Mouse (Mus musculus) CH12.LX (cell line): ENCODE measurements around the gene Cdadc1.

ENCODE experiments used
- BHLHE40 ChIP-seq: IDR thresholded peaks from 2 replicates; pipeline ENCODE4 v1.6.1; 2011; ENCODE audit warnings: mild to moderate bottlenecking, low read depth, low read length, improper control_type of control experiment
- CTCF ChIP-seq, 2 experiments: IDR thresholded peaks in 1 of 2; conservative IDR thresholded peaks in 1 of 2; 2 replicates each; pipeline ENCODE4 v1.5.1; 2011 to 2012; ENCODE audit warnings: low read depth in 2 of 2, low read length in 2 of 2, improper control_type of control experiment in 1 of 2, inconsistent platforms in 1 of 2, mild to moderate bottlenecking in 1 of 2, moderate library complexity in 1 of 2
- EP300 ChIP-seq: IDR thresholded peaks from 2 replicates; pipeline ENCODE4 v1.6.1; 2011; ENCODE audit warnings: low read length, improper control_type of control experiment
- JUND ChIP-seq: conservative IDR thresholded peaks from 2 replicates; pipeline ENCODE4 v1.6.1; 2011; ENCODE audit warnings: low read depth, low read length, improper control_type of control experiment
- MAX ChIP-seq: IDR thresholded peaks from 2 replicates; pipeline ENCODE4 v1.6.1; 2011; ENCODE audit warnings: low read length, improper control_type of control experiment
- MAZ ChIP-seq: IDR thresholded peaks from 2 replicates; pipeline ENCODE4 v1.6.1; 2012; ENCODE audit warnings: low read depth, mild to moderate bottlenecking, inconsistent platforms, low read length, improper control_type of control experiment, moderate library complexity
- POLR2A ChIP-seq: IDR thresholded peaks from 2 replicates; pipeline ENCODE4 v1.6.1; 2011; ENCODE audit warnings: low read depth, mild to moderate bottlenecking, improper control_type of control experiment, low read length
- USF1 ChIP-seq: IDR thresholded peaks from 2 replicates; pipeline ENCODE4 v1.6.1; 2014; ENCODE audit warnings: low read depth, mild to moderate bottlenecking, inconsistent platforms, low read length, improper control_type of control experiment
- USF2 ChIP-seq: conservative IDR thresholded peaks from 2 replicates; pipeline ENCODE4 v1.6.1; 2011; ENCODE audit warnings: low read depth, low read length, improper control_type of control experiment

DNA sequence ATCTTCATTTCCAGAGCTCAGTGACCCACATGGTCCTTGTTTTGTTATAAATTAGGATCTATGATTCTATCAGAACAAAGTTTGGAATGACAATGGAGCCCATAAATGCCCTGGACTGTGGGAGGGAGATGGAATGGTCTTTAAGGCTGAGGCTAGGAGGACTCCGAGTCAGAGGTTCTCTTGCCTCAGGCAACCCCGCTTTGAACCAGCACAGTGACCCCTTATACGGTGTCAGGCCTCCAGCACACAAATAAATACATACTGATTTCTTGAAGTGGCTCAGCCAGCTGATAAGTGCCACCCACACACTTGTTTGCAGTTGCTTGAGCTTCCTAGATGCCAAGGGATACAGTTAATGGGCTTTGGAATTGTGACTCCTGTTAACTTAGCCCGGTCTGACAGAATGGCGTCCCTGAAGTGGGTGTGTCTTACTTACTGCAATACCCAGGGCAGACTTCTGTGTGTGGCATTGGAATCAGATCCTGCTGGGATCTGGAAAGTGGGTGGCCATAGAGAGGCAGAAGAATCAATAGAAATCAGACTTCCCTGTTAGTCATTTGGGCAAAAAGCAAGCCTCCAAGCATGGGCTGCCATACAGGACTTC is 35.6 kb upstream of the Cdadc1 start:
- no peak for TF ChIP-seq POLR2A
- TF ChIP-seq EP300 = no peak
- TF ChIP-seq CTCF (conservative IDR thresholded peaks at IDR 0.05 in 1 of 2, IDR thresholded peaks at IDR 0.05 in 1 of 2; ENCODE audit: low read depth in 2 of 2, low read length in 2 of 2) = no peak
- no peak for TF ChIP-seq MAZ
- TF ChIP-seq USF1 = no peak
- no peak for TF ChIP-seq MAX
- TF ChIP-seq JUND = no peak
- no peak for TF ChIP-seq BHLHE40
- no peak for TF ChIP-seq USF2
